Mouse (Mus musculus) induced T-regulatory cell, adult 2 months (primary cell): ENCODE data around the gene Hnrnpul1.
"Not testable (repeated sequence)": the region's sequence is repeated elsewhere in the genome, so short reads cannot be mapped to it uniquely, and the experiment has no call there.

Experiments used
- DNase-seq: peaks from one replicate; pipeline ENCODE4 v3.0.0-alpha.2; 2012; ENCODE audit warnings: low read depth

The Hnrnpul1 gene

DNA sequence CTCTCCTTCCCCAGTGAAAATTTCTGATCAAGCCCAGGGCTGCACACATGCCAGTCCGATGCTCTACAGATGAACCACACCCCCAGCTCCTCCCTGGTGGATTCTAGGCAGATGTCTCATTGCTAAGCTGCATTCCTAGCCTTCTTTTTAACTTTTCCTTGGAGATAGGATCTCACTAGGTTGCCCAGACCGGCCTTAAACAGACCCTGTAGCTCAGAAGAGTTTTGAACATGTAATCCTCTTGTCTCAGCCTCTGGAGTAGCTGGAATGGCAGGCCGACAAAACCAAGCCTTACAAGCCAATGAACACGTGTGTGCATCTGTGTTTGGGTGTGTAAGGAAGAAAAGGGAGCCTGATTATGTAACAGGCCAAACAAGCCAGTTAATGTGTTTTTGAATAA, 26.2 kb upstream of the Hnrnpul1 start:
- peak; percentile 33 for DNase-seq

DNA sequence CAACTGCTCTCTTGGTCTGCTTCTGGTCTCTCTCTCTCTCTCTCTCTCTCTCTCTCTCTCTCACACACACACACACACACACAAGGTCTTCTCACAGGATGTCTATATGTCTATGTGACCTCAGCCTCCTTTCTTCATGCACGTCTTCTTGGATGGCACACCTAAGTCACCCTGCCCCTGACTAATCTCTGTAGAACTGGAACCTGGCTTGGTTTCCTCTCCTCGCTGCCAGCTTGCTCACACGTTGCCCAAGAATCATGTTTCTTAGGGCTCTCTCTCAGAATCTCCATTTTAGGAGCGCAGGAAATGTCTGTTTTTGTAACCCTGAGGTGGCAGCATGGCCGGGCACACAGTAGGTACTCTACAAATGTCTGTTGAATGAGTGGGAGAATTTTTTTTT, 25.5 kb upstream of the Hnrnpul1 start:
- peak; percentile 71 for DNase-seq

DNA sequence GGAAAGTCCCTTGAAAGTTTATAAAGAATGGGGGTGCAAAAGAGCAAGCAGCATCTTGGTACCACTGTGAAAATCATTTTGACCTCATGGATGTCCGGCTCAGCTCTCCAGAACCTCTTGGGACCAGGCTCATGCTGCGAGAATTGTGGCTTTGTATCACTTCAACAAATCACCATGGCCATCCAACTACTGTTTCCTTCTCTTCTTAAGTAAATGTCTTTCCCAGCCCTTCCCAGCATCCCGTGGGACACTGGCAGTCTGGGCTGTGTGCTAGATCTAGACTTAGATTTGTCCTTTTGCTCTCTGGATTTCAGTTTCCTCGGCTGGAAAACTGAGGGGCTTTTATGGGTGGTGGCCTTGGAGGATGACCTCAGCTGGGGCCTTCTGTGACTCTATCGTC, 13.7 kb upstream of the Hnrnpul1 start:
- no peak for DNase-seq

DNA sequence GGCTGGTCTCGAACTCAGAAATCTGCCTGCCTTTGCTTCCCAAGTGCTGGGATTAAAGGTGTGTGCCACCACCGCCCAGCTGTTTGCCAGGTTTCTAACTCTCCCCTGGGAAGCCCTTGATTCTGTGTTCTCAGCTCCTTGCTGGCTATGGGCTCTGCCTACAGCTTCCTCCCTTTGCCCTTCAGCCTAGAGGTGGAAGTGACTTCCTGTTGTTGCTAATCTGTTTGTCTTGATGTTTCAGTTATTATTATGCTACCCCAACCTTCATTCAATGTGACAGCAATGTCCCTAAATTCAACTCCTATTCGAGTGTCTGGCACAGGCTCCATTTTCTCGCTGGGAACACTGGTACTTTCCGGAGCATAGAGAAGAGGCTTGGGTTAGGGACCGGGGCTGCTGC, 11.6 kb upstream of the Hnrnpul1 start:
- no peak for DNase-seq

DNA sequence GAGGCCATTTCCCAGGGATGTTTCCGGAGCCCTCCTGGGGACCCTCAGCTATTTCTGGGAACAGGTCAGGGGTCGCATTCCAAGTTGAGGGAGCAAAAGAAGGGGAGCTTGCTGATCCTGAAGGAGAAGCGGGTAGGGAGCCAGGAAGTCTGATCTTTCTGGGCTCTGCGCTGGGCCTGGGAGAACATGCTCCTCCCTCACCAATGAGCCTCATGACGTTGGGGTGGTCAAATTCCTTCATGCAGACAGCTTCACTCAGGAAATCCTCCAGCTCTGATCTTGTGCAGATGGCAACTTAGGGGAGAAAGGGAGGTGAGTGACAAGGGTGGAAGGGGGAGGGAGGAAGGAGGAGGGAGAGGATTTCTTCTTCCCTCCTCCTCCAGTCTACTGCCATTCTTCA, 9.7 kb upstream of the Hnrnpul1 start:
- DNase-seq, result no peak

DNA sequence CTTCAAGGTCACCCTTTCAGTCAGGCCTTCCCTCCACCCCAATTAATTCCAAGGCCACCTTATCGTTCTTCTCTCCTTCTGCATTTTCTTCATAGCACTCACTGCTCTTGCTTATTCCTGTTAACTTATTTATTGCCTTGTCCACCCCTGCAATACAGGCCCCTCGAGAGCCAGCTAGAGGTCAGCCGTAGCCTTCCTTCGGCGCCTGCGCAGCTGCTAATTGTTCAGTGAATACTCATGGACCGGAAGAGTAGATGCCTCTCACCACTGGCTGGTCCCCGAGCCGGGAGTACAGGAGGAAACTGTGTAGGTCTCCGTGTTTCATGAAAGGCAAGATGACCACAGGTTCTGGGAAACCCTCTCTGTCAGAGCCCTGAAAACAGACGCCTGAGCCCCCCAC, 9.1 kb upstream of the Hnrnpul1 start:
- no peak for DNase-seq

DNA sequence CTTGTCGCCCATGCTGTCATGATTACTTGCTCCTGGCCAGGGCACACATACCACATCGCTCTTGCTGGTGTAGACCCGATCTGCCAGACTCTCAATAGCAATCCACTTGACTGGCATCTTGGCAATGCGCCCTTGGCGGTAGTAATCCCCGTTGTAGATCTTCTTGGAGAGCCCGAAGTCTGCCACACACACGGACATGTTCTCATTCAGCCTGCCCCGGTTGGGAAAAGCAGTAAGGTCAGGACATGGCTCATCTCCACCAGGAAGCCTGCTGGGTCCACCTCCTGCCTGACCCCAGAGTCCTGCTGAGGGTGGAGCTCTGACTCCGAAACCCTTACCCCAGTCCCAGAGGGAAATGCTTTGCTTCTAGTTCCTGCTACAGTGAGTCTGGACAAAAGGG, 6.8 kb upstream of the Hnrnpul1 start:
- no peak for DNase-seq

DNA sequence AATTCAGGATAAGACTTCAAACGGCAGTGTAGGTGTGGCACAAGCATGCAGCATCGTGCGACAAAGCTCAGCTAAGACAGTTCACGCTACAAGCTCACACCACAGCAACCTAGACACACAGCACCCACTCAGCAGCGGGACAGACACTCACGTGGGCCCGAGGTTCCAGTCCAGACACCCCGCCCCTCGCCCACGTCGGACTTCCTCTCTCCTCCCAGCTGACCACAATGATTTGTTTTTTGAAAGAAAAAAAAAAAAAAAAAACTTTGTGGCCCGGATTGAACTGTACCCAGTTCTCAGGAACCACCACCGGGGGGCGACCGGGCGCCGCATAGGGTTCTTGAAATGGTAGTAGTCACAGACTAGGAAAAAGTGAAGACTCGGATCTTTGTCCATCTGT, 1.5 kb upstream of the Hnrnpul1 start:
- DNase-seq, result peak; percentile 96

DNA sequence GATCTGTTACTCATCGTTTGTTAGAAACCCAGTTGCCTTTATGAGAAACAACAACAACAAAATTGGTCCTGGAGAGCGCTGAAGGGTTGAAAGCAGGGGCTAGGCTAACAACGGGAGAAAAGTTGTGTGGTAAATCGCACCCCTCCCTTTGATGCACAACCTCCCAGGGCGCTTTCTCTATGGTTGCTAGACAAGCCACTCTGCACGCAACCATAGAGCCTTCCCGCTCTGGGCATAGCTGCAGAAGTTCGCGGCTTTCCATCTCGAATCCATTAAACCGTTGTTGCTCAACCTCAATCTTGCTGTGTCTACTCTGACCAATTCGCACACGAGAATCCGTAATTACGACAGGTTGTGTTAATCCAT, 894 bp upstream of the Hnrnpul1 start:
- no peak for DNase-seq

DNA sequence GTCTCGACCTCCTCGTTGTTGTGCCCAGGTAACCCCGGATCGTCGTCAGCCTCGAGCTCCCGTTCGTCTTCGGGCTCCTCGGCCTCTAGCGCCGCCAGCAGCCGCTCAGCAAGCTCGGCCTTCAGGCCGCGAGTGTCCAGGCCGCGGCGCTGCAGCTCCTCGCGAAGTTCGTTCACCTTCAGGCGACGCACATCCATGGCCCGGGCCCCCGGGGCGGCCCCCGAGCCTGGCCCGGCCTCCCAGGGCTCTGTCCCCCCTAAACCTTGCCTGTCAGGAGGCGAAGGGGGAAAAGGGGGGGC, 169 bp downstream of the Hnrnpul1 start:
- no peak for DNase-seq

DNA sequence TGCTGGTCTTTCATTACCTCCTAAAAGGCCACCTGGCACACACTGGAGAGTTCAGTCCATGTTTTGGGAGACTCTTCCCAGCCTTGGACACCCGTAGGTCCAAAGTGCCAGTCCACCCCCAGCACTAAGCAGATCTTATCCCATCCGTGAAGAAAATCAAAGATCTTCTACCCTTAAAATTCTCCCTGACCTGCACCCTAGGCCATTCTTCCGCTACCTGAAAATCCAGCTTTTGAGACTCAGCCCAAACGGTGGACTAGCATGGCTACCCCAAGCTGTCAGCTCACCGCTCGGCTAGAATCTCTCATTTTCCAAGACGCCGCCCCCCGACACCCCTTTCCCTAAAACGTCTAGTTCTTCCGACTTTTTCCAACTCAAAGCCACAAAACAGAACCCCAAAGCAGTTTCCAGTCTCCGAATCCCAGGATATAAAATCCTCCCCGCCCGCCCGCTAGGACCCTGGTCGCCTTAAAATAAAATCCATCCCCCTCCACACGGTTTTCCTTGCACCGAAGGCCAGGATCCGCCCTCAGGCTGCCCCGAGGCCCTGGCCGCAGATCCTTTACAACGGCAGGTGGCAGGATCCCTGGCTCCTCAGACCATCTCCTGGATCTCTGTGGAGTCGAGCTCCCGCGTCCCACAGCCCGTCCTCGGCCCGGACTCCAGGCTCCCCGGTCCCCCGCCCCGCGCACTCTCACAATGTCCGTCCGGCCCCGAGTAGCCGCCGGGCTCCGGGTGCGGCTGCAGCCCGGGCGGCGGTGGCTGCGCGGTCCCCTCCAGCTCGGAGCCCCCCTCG, 716 bp downstream of the Hnrnpul1 start:
- DNase-seq, result no peak

DNA sequence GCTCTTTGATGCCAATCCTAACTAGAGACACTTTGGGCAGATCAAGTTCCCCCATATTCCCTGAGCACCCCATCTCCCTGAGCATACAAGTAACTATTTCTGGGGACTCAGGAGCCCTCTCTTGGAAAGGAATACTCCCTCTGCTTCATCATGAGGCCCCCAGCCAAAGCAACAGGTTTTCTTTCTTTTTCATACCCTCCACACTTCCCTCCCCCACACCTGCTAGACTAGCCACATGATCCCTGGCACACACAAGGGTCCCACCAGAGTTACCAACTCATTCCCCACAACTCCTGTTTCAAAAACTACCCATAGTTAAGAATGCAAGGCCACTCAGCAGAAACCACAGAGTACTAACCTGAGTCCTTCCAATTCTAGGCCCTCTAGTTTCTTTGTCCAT, 1.5 kb downstream of the Hnrnpul1 start:
- DNase-seq, result no peak

DNA sequence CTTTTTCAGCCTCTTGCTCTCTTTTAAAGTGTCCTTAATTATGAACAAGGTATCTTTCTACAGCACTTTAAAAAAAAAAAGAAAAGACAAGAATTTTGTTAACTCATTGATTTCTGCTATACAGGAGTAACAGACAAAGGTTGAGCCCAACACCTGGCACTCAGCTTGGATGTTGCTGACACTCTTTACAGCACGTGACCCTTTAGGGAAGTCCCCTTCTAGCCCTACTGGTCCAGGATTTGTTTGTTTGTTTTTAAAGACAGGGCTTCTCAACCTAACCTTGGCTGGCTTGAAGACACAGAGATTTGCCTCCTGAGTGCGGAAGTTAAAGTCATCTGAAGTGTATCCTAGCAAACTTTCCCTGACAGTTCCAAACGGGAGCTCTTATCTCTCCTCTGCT, 7.7 kb downstream of the Hnrnpul1 start:
- DNase-seq, result peak; percentile 38

DNA sequence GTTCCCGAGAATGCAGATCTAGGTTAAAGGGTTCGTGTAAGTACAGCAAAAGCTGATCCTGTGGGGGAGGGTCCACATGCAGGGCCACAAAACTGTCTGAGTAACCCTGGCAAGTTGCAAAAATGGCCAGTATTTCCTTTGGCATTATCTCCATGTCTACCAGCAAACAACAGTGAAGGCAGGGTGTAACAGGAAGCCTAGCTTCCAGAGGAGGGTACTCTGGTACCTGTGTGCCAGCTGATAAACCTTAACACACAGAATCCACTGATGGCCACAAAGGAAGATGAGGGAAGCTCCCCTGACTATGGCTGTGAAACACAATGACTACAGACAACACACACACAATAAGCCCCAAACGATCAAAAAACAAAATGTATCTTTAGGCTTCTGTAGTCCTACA, 16.3 kb downstream of the Hnrnpul1 start:
- DNase-seq, result no peak

DNA sequence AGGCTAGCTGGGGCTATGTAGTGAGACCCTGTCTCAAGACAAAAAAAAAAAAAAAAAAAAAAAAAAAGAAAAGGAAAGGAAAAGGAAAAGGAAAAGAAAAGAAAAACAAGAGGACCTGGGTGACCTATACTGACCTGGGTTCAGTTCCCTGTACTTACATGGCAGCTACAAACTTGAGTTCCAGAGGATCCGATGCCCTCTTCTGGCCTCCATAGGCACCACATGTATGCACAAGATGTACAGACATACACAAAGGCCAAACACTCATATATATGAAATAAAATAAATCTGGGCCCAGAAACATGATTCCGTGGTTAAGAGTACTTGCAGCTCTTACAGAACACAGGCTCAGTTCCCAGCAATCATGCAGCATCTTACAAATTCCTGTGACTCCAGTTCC, 17.6 kb downstream of the Hnrnpul1 start:
- no peak for DNase-seq

DNA sequence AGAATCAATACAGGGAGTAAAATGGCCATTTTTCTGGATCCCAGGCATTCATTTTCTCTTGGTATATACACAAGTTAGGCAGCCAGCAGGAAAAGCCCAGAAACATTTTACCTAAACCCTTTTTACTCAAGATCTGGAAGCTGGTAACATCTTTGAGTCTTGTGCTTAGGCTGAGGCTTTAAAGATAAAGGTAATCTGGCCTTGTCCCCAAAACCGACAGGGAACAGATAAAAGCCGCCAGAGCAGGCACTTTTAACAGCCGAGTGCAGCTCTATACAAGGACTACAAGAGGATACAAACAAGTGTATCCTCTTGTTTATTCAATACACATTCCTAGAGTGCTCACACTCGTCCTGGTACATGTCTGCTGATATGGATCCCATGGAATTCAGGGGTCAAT, 19.6 kb downstream of the Hnrnpul1 start:
- DNase-seq, result no peak

DNA sequence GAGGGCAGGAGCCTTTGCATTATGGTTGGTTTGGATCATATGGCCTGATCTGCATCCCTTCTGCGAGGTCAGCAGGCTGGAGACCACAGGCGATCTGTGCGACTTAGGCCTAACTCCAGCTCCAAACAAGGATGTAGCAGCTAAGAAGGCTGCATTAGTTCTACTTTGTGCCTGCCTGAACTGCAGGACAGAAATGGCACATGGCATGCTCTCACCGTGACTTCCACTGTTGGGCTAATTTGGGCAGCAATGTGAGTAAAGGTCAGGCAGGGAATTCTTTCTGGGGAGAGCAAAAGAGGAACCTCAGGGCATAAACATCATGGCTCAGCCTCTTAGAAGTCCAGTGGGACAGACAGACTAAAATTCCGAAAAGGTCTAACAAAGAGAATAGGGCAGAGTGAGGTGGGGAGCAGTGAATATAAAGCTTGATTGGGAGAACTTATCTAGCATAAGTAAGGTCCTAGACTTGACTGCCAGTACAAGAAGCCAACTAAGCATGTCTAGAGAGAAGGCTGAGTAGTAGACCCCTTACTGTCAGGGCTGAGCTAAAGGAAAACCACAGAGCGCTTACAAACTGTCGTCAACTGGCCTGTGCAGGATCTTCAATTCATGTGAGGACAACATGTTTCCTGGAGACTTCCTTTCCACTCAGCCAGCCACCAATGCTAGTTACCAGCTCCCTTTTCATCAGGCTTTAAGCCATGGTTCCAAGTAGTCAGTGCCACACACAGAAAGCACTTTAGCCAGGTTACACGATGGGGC, 23.1 kb downstream of the Hnrnpul1 start:
- DNase-seq, result no peak

DNA sequence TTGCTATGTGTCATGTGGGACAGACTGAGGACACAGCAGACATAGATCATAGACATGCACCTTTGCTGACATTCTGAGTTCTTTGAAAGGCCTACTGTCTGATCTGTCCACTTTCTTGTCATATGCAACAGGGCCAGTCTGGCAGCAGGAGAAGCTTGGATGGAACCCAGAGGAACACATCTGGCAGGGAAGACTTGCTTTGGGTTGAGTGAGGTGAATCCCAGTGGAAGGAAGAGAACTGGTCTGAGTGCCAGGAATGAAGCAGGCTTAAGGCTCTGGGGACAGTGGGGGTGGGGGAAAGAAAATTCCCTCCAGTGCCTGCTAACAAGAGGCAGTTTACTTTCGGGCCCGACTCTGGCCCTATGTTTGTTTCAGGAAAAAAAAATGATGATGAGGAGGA, 24.7 kb downstream of the Hnrnpul1 start:
- DNase-seq, result no peak

DNA sequence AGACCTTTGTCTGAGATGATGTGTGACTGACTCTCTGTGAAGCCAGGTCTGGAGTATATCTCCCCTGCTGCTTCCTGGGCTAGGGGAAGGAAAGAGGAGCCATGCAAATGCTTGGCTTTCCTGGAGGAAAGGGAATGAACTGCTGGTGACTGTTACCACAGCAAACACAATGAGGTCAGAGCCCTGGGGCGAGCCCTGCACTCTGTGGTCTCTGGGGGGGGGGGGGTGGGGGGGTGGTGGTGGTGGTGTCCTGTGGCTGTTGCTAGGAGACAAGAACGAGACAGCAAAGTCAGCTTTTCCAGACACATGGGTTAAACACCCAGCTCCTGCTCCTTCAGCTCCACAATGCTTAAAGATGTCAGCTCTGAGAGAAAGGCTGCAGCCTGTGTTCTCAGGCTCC, 25.2 kb downstream of the Hnrnpul1 start:
- DNase-seq, result no peak

DNA sequence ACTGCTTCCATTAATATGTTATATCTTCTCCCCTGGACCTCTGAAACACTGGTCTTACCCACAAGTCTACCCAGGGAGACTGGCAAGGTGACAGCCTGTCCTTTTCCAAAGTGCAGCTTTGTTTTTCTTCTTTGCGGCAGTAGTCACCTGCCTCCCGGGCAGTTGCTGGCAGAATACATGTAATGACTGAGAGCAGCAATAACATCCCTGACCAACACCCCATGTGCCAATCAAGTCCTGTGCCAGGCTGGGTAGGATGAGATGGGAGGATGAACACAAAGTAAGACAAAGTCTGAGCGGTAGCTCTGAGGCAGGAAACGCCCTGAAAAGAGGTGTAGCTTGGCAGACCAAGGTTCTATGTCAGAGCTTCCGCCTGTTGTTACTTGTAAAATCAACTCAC, 26.8 kb downstream of the Hnrnpul1 start:
- no peak for DNase-seq

DNA sequence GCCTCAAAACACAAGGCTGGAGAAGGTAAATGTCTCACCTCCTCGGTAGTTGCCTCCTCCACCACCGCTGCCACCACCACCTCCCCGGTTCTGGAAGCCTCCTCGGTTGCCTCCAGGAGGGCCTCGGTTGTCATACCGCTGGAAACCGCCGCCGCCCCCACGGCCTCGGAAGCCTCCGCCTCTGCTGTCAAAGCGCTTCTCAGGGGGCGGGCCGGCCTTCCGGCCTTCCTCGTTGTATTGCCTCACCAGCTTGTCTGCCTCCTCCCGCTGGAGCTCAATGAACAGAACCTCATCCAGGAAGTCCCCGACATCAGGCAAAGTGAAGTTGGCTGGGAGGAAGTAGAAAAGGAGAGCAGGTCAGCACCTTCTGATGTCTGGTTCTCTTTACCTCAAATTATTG, 28.7 kb downstream of the Hnrnpul1 start:
- no peak for DNase-seq

DNA sequence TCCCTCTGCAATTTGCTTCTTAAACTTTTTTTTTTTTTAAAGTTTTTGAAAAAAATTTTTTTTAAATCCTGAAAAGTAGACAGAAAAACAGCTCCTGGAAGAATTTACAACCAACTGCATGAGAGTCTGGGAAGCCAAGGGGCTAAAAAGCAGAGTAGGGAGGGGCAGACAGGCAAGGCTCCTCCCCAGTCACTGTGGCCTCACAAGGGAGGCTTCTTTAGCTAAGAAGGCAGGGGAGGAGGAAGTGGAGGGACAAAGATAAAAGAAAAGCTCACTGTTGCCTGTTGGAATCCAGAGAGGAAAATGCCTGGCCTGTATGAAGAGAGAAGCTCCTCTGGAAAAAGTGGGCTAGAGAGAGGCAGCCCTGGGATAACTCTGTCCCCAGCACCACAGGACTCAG, 32.8 kb downstream of the Hnrnpul1 start:
- DNase-seq, result not testable (repeated sequence)

DNA sequence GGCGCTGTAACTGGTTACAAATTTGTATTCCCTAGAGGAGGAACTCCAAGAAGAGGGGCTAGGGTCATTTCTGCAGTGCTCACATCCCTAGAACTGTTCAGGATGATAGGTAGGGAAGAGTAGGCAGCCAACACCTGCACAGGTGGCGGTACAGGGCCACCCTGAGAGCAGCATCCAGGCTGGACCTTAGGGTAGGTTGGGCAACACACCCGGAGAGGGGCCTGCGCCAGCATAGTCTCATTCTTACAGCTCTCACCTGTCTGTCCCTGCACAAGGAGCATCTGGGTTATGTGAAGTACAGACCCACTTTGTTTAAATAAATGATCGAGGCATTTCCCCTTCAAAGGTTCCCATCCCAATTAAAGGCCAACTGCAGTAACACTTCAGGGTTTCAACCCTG, 33.8 kb downstream of the Hnrnpul1 start:
- no peak for DNase-seq
